Mouse (Mus musculus) bone marrow, adult 2 months (tissue): ENCODE results near the gene Stum. TPM values are rescaled to one million over a fixed set of nuclear protein-coding genes. Genes with fewer than 3 reads are reported as not detected.
A peak's percentile ranks its signal among the peaks of the same experiment; 100 is the strongest.

ENCODE experiments used
- H3K27ac ChIP-seq: fragments of 200-500 bp; 2 replicates; pipeline ENCODE4 v1.5.1; 2012; ENCODE audit warnings: low read depth, mild to moderate bottlenecking, control low read depth, inconsistent platforms, low read length; ENCODE audit not compliant: control insufficient read depth, poor library complexity, insufficient read depth
- H3K4me1 ChIP-seq: fragments of 200-500 bp; 2 replicates; pipeline ENCODE4 v1.6.1; 2011; ENCODE audit warnings: low read length; ENCODE audit not compliant: control insufficient read depth, insufficient read depth
- H3K4me3 ChIP-seq: fragments of 200-500 bp; replicated peaks from 2 replicates; pipeline ENCODE3; 2011; ENCODE audit warnings: mild to moderate bottlenecking, low read depth, low read length, control low read depth; ENCODE audit not compliant: control insufficient read depth
- CTCF ChIP-seq: fragments of 200-500 bp; IDR thresholded peaks from 2 replicates; pipeline ENCODE4 v1.5.1; 2011; ENCODE audit warnings: low read length, control low read depth; ENCODE audit not compliant: control insufficient read depth, insufficient read depth
- POLR2A ChIP-seq: fragments of 200-500 bp; IDR thresholded peaks from 2 replicates; pipeline ENCODE4 v1.6.1; 2011; ENCODE audit warnings: low read depth, mild to moderate bottlenecking, control low read depth, low read length, borderline replicate concordance; ENCODE audit not compliant: control insufficient read depth
- WGBS: fragments of 180-500 bp; shearing (Covaris S2); methylation state at CpG from one replicate; pipeline ENCODE4 v1.1.7; 2018; 5-methylcytosine and 5-hydroxymethylcytosine counted together
- polyA plus RNA-seq: library from polyadenylated mRNA; stranded (reverse); fragments of >200 nt; gene quantifications from 2 replicates; pipeline ENCODE4 v1.2.4, GENCODE M21; 2011; ENCODE audit warnings: low replicate concordance; ENCODE audit not compliant: missing spikeins, insufficient read depth, insufficient read length

The Stum gene
- polyA plus RNA-seq, 1 experiment = not detected

- Histone ChIP-seq H3K4me3 (no peak overlapping the region), H3K27ac (no peak overlapping the region), H3K4me1 (peaks cover 1% of the 10 kb centered on the region; the same call in 1 of the 2 replicates)
- no peak for TF ChIP-seq POLR2A
- no peak for TF ChIP-seq CTCF
- 79% methylated on average over 5 of the region's 5 CpGs for WGBS
These were observed 21.6 kb upstream of the Stum start for GRCm38 (mm10) chr1:180504899-180505298.

- 76% methylated on average over 5 of the region's 5 CpGs for WGBS
- Histone ChIP-seq H3K4me3 (no peak overlapping the region), H3K27ac (no peak overlapping the region), H3K4me1 (peaks cover 1% of the 10 kb centered on the region; the same call in 1 of the 2 replicates)
- TF ChIP-seq CTCF = no peak
- TF ChIP-seq POLR2A = no peak
These were observed 20.2 kb upstream of the Stum start for GRCm38 (mm10) chr1:180503484-180503883.

- WGBS = 81% methylated on average over 4 of the region's 4 CpGs
- no peak overlapping the region for H3K27ac ChIP-seq
- no peak overlapping the region for H3K4me3 ChIP-seq
- peaks cover 1% of the 10 kb centered on the region; the same call in 1 of the 2 replicates for H3K4me1 ChIP-seq
- TF ChIP-seq POLR2A (no peak), CTCF (no peak)
These were observed 19.3 kb upstream of the Stum start for GRCm38 (mm10) chr1:180502566-180502965.

GRCm38 (mm10) chr1:180500641-180501040 lies 17.3 kb upstream of the Stum start:
- 78% methylated on average over 5 of the region's 5 CpGs for WGBS
- TF ChIP-seq CTCF = no peak
- TF ChIP-seq POLR2A = no peak
- Histone ChIP-seq H3K4me3 (no peak overlapping the region), H3K27ac (no peak overlapping the region), H3K4me1 (peaks cover 1% of the 10 kb centered on the region; the same call in 1 of the 2 replicates)

- 47% methylated on average over 4 of the region's 4 CpGs for WGBS
- TF ChIP-seq POLR2A (no peak), CTCF (no peak)
- H3K4me1 ChIP-seq = peaks cover 1% of the 10 kb centered on the region; the same call in 1 of the 2 replicates
- peak overlapping the region; percentile 45; the same call in 1 of the 2 replicates for H3K27ac ChIP-seq
- H3K4me3 ChIP-seq = no peak overlapping the region
These were observed 16.9 kb upstream of the Stum start for GRCm38 (mm10) chr1:180500218-180500617.

GRCm38 (mm10) chr1:180499766-180500165 lies 16.5 kb upstream of the Stum start:
- no peak overlapping the region for H3K27ac ChIP-seq

GRCm38 (mm10) chr1:180492777-180493176 lies 9.5 kb upstream of the Stum start:
- H3K27ac ChIP-seq = no peak overlapping the region
- WGBS = 73% methylated on average over 9 of the region's 9 CpGs
- TF ChIP-seq CTCF (no peak), POLR2A (no peak)

More at GRCm38 (mm10) chr1:180499766-180500165, 16.5 kb upstream of the Stum start:
- no peak overlapping the region for H3K4me3 ChIP-seq
- WGBS = 84% methylated on average over 3 of the region's 3 CpGs
- H3K4me1 ChIP-seq = peaks cover 1% of the 10 kb centered on the region; the same call in 1 of the 2 replicates
- no peak for TF ChIP-seq CTCF

GRCm38 (mm10) chr1:180485346-180485745 lies 2.0 kb upstream of the Stum start:
- TF ChIP-seq POLR2A (no peak), CTCF (no peak)
- Histone ChIP-seq H3K27ac (no peak overlapping the region), H3K4me1 (no peaks in the 10 kb centered on the region; the same call in 1 of the 2 replicates), H3K4me3 (no peak overlapping the region)
- WGBS = 82% methylated on average over 5 of the region's 5 CpGs

More at GRCm38 (mm10) chr1:180492777-180493176, 9.5 kb upstream of the Stum start:
- H3K4me3 ChIP-seq = no peak overlapping the region
- no peaks in the 10 kb centered on the region for H3K4me1 ChIP-seq
